Mouse (Mus musculus): Measurements from ENCODE around the gene Gli1.

Gene Gli1

DNA sequence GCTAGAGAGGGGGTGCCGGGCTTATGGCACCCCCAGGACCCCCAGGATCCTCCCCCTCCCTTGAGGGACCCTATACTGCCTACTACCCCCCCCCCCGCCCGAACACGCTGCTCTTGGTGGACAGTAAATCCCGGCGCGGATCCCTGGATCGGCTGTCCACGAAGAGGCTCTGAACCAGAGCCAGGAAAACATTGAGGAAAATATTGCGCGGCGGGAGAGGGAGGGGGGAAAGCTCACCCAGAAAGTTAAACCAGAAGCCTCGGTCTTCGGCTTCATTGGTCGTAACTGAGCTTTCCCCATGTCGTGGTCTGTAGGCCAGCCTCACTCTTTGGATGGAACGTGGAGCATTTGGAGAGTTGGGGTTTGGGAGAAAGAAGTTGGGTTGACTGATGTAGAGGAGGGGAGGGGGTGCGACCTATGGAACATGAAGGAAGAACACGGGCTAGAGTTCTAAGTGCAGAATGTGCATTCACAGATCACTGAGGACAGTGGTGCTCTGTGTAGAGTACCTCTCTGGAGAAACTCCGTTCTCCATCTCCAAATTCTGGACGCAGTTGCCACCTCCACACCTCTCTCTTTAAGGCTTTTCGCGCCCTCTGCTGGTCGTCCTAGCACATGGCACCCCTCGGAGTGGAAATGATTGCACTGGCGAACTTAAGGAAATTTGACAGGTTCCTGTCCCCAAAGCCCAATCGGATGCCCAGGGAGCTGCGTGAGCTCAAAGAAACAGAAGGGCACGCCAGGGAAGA lies at the start of gene Gli1:
Gli1 (minus strand) TSS at position 84 of the 749 bp plus-strand sequence.
- DNase-seq (ENCODE audit: low spot score): peak; percentile 82

GRCm38 (mm10) chr10:127381743-127382134 lies 40.0 kb upstream of the Gli1 start:
- DNase-seq (ENCODE audit: low spot score): no peak

DNA sequence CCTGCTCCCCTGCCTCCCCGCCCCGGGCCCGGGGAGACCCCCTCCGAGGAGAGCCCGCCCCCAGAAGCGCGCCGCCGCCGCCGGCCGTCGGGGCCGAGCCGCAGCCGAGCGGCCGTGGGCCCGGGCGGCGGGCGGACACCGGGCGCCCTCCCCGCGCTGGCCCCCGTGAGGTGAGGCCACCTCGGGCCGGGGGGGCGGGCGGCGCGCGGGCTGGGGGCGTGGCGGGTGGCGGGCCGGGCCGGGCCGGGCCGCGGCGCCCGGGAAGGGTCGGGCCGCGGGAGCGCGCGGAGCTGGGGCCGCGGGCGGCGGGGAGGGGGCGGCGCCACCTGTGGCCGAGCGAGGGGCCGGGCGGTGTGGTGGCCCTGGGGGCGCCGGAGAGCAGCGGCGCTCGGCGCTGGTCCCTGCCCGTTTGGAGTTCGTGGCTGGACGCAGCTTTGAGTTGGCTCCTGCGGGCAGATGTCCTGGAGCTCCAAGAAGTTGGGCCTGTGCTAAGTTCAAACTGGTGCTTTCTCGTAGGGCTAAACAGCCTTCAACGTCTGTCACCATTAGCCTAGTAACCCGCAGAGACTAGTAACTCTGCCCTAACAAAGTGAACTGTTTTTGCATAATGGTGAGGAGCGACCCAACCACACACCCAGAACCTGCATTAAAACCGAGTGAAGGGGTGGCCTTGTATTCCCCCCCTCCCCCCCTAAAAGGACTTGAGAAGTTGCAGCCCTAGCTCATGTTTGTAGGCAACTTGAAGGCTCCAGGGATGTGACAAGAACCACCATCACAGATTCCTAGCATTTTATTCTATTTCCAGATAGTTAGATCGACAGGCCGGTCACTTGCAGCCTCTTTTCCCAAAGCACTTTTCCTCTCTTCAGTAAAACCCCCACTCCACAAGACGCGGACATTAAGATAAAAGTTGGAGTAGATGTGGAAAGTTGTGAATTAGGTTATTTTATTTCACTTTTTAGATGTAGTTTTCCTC lies 39.3 kb upstream of the Gli1 start:
- DNase-seq (ENCODE audit: low spot score): peak; percentile 74

GRCm38 (mm10) chr10:127380251-127380691 lies 38.5 kb upstream of the Gli1 start, which contains the start of gene R3hdm2:
Gene R3hdm2 (plus strand): TSS chr10:127380327.
- DNase-seq (ENCODE audit: low spot score): peak; percentile 95

DNA sequence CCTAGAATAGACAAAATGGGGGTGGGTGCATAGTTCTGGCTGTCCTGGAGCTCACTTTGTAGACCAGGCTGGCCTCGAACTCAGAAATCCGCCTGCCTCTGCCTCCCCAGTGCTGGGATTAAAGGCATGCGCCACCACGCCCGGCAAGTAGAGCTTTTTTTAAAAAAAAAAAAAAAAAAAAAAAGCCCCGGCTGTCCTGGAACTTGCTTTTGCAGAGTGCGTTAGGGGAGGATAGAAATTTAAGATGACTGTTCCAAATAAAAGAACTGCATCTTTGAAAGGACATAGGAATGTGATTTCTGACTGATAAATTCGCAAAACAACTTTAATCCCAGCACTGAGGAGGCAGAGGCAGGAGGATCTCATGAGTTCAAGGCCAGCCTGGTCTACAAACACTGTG lies 37.9 kb upstream of the Gli1 start:
- DNase-seq (ENCODE audit: low spot score): no peak

DNA sequence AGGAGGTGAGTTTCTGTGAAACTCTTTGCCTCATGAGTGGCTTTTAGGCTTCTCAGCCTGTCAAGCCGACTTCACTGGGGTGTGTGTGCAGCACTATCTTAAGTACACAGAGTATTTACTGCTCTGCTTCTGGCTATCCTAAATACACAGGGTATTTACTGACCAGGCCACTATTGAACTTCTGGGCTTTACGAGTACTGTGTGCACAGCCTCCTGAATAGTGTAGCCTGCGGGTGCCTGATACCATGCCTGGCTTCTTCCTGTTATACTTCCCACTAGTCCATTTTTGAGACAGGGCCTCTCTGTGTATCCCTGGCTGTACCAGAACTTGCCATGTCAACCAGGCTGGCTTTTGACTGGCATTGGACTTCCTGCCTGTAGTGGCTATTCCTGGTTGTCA lies 35.9 kb upstream of the Gli1 start:
- no peak for DNase-seq (ENCODE audit: low spot score)

GRCm38 (mm10) chr10:127371023-127371422 lies 29.2 kb upstream of the Gli1 start:
- DNase-seq (ENCODE audit: low spot score): no peak

DNA sequence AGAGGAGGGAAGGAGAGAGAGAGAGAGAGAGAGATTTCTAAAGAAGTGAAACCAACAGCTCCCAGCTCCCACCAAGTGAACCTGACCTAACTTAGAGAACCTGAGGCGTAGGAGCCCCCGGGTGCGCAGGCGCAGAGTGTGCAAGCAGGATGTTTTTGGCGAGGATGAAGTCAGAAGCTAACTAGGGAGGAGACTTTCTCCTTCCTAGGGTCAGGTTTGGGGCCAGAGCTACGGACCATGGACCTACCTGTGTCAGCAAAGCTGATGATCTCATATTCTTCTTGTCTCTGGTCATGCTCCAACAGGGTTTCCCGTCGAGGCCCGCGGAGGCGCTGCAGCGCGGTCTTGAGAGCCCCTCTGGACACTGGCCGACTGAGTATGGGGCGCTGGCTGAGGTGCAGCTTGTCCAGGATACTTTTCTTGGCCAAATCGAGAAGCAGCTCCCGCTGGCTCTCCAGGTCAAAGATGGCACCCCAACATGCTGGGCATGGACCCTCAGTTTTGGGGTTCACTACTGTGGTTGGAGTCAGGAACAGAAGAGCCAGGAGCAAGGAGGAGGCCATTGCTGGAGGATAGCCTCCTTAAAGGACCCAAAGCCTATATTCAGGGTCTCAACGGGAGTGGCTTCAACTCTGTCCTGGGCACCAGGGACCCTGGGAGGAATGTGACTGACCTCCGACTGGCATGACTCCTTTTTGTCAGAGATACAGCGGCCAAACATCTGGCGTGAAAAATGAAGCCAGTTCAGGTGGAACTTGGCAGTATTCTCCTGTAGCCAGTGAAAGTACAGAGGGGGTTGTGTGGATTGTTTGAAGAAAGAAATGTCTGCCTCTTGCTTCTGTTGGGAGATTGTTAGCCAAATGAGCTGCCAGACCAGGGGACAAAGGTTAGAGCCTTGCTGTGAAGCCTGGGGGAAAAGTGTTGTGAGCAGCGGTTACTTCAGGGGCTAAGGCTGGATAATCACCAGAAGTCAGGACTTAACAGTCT lies 28.4 kb upstream of the Gli1 start, which contains the start of gene Inhbc:
Inhbc (minus strand) TSS at position 598 of the 987 bp plus-strand sequence.
- DNase-seq (ENCODE audit: low spot score): peak; percentile 15

GRCm38 (mm10) chr10:127368273-127368672 lies 26.5 kb upstream of the Gli1 start:
- DNase-seq (ENCODE audit: low spot score): no peak

DNA sequence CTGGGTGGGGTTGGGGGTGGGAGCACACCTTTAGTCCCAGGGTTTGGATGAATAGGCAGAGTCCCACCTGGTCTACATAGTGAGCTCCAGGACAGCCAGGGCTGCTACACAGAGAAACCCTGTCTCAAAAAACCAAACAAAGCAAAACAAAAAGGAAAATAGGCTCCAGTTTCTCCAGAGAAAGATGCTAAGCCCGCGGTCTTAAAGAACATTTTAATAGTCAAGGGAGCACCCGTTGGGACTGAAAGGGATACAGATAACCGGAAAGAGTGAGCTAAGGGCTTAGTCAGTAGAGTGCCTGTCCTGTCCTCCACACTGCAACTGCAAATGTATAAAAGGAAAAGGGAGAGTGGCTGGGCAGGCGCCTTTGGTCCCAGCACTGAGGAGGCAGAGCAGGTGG lies 25.3 kb upstream of the Gli1 start:
- no peak for DNase-seq (ENCODE audit: low spot score)

DNA sequence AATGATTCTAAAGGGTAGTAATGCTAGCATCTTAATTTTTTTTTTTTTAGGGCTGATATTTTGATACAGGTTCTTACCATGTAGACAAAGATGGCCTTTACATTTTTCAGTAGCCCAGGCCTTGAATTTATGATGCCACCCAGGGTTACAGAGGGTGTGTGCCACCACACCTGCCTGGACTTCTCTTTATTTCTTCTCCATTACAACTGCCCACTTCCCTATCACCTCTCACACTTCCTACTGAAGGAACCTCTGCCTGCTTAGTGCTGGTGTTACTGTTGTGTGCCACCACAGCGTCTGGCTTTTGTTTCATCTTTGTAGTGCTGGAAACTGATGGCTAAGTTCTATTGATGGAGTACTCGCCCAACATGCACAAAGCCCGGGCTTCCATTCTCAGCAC lies 18.9 kb upstream of the Gli1 start:
- no peak for DNase-seq (ENCODE audit: low spot score)

- DNase-seq (ENCODE audit: low spot score): no peak
Measured at GRCm38 (mm10) chr10:127355336-127355735, 13.6 kb upstream of the Gli1 start.

- DNase-seq (ENCODE audit: low spot score): no peak
Measured at GRCm38 (mm10) chr10:127353909-127354895, 12.4 kb upstream of the Gli1 start, which contains the start of gene Inhbe. Gene Inhbe (minus strand): TSS chr10:127354411.

DNA sequence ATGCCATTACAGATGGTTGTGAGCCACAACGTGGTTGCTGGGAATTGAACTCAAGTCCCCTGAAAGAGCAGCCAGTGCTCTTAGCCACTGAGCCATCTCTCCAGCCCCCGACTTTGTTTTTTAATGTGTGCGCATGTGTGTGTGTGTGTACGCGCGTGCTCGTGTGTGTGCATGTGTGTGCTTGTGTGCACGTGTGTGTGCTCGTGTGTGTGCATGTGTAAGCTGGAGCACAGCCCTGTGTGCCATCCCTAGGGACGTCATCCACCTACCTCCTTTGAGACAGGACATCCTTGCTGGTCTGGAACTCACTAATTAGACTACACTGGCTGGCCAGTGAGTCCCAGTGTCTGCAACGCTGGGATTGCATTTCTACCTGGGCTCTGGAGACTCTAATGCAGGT lies 11.0 kb upstream of the Gli1 start:
- no peak for DNase-seq (ENCODE audit: low spot score)

GRCm38 (mm10) chr10:127352187-127352586 lies 10.4 kb upstream of the Gli1 start:
- DNase-seq (ENCODE audit: low spot score): peak; percentile 11

GRCm38 (mm10) chr10:127351719-127352118 lies 9.9 kb upstream of the Gli1 start:
- DNase-seq (ENCODE audit: low spot score): no peak

DNA sequence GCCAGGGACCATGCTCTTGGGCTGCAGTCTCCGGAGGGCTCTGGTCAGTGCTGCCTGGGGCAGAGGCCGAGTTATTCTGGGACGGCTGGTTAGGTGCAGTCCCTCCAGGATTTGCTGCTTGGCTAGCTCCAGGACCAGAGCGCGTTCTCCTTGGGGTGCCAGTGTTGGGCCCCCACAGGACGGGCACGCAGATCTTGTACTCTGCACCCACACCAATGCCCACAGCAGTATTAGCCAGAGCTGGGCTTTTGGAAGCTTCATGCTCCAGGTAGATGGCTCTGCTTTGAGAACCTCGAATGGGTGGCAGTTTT lies 9.5 kb upstream of the Gli1 start:
- DNase-seq (ENCODE audit: low spot score): no peak

- peak; percentile 58 for DNase-seq (ENCODE audit: low spot score)
Measured at GRCm38 (mm10) chr10:127350594-127351284, 9.0 kb upstream of the Gli1 start.

DNA sequence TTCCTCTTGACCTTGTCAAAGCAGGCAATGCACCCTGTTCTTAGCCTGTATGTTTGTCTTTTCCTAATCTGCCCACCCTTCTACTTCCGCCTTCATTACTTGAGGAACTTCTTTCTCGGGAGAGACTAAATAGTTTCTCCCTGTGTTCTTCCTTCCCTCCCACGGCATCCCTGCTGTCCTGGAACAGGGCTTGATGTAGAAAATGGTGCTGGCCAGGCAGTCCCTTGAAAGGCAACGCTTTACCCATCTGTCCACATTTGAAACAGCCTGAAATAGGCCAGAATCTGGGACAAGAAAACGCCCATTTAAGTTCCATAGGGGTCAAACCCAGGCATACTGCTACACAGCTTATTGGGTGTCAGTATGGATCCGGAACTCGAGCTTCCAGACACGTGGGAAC lies 8.0 kb upstream of the Gli1 start:
- no peak for DNase-seq (ENCODE audit: low spot score)

GRCm38 (mm10) chr10:127348957-127349356 lies 7.2 kb upstream of the Gli1 start:
- DNase-seq (ENCODE audit: low spot score): peak; percentile 17
